Mouse (Mus musculus) spleen, adult 12 weeks (tissue): Measurements from ENCODE around the gene Cntn5.

Source experiments
- DNase-seq: peaks from one replicate; pipeline ENCODE4 v3.0.0; 2022; ENCODE audit warnings: low spot score

Cntn5 gene

DNA sequence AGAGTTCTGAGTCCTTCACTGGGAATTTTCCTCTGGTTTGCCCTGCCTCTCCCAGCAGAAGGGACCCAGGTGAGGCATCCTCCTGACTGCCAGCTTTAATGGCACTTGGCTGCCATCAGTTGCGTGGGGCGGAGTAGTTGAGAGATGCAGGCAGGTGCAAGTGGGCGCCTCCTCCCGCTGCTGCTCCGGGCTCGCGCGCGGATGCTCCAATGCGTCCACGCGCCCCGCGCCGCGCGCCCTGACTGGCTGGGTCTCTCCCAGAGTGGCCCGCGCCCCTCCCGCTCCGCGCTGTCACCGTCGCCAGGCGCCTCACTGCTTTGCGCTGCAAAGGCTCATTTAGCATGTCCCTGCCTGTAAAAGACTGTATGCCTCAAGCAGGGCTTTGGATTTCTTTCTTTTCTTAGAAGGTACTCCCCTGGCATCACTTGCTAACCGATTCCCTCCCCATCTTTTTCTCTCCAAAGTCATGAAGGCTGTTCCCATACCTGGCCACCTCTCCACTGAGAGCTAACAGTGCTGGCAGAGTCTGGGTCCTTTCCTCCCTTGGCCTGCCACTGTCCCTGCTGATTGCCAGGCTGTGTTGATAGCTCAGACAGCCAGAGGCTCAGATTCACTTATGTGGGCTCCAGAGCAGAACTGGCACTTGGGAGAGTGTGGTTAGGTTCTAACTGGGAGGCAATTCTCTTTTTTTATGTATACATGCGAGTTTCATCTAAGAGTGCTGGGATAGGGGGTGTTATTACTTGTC, at the start of gene Cntn5:
Gene Cntn5, minus strand, starts transcription at position 160 of the 748 bp plus-strand sequence.
- no peak for DNase-seq

DNA sequence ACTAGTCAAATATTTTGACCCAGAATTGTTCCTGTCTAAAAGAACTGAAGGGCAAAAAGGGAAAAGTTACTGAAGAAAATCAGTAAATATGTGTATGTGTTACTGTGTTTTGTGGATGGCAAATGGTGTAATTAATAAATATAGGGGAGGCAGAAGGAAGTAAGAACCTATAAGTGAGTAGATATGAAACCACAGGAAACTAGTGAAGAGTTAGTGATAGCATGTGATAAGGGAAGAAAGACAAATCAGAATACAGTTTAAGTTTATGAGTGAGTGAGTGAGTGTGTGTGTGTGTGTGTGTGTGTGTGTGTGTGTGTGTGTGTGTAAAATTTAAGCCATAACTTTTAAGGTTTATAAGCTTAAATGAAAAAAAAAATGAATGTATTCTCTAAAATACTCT, 45.9 kb upstream of the Cntn5 start:
- DNase-seq, result no peak

DNA sequence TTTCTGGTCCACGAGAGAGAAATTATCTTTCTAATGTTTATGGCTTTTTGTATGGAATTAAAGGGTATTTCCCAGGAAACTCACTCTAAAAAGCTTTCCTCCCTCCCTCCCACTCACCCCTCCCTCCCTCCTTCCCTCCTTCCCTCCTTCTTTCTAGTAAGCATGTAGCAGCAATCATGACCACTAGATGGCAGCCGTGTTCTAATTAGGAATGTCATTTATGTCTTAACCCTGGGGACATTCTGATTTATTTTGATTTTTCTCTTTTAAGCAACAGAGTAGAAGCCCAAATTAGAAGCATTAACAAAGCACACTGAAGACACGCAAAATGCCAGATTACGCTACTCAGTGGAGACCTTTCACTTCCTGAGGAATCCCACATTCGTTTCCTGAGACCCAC, 5.0 kb upstream of the Cntn5 start:
- DNase-seq, result no peak

DNA sequence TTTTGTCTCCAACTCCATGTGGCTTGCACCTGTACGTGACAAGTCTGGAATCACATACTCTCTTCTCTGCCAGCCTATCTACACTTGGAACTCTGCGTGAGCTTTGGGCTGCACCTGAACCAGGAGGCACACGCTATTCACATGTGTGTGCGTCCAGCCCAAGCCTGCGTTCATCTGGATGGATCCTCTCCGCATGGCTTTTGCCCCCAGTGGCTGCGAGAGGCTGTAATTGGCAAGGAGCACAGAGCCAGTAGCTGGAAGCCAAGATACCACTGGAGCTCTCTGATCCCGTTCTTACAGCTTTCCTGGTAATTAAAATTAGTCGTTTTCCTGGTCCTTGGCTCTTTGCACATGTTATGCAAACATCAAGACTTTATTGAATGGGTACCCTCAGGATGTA, 1.1 kb upstream of the Cntn5 start:
- DNase-seq, result no peak

DNA sequence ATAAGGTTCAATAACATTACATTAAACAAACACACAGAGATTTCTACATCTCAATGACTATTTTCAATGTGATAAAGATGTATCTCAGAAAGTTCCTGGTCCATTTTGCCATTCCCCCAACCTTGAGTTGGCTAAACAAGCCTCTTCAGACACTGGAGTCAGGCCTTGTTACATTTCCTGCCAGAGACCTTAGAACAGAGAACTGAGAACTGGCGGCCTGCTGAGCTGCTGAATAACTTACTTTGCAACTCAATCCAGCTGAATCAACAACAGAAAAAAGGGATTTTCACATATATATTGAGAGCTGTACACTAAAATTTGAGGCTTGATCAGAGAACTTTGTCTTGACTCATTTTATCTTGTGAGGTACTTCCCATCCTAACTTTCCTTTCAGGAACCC, 24.8 kb downstream of the Cntn5 start:
- no peak for DNase-seq

DNA sequence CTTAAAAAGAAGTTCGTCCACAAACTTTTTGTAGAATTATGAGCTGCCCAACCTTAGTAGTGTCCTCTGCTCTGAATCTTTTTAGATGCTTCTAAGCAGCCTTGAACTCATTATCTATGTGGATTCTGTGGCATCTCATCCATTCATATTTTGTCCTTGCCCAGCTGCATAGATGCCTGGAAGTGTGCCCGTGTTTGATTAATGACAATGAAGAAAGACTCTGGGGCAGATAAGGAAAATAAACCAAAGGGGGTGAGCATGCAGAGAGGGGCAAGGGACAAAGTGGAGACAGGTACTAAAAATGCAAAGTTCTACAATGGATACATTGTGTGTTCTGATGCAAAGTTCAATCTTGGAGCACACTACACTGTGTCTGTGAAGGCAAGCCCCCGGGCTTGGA, 30.7 kb downstream of the Cntn5 start:
- DNase-seq, result no peak

DNA sequence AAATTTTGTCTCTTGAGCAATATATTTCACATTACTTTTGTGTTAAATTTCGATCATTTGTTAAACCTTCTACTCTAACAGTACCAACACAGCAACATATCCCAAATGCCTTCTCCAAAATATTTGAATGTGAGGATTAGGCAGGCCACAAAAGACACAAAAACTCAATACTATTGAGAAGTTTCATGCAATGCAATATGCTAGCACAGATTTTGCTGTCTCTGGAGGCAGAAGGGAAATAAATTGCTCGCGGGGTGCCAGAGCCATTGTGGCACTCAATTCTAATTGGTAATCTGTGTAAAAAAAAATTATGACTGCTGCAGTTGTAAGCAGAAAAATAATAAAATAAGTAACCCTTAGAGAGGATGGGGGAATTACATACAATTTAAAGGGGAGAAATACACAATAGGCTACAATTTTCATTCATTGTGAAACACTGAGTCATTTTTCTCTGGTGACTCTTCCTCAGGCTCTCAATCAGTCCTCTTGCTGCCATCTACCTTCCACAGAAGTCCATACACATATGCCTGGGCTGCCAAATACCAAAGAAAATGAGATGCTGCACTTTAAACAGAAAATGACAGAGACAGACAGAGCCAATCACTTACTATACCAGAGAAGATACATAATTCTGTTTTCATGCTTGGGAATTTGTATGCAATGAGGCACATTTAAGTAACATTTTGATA, 48.2 kb downstream of the Cntn5 start:
- DNase-seq, result no peak

DNA sequence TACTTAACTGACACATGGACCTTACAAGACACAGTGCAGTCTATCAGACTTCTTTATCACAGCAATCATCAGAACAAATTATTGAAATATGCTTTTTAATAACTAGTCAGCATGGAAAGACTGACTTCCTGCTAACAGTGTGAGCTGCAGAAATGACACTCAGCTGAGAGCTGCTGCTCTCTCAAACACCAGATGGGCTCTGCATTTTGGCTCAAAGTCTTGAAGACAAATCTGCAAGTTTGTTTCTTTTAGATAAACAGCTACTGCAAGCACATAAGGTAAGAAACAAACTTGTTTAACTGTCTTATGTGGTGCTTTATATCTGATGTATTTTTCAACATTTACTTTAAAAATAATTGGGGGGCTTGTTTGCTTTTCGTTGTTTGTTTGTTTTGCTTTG, 87.9 kb downstream of the Cntn5 start:
- no peak for DNase-seq

DNA sequence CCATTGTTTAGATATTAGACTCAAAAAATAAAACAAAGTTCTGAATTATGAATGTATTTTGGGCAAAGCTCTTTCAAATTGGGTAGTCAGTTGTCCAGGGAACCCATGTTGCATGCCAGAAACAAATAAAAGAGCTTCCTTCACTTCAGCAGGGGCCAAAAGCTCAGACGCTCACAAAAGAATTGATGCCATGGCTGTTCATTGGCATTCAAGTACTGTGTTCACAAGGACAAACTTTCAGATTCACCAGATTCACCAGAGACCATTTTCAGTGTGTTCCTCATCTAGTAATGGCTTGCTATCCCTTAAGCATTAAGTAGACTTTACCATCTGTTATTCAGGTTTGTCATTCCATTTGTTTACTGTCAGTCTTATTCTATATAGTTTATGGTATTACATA, 107.4 kb downstream of the Cntn5 start:
- DNase-seq, result no peak

DNA sequence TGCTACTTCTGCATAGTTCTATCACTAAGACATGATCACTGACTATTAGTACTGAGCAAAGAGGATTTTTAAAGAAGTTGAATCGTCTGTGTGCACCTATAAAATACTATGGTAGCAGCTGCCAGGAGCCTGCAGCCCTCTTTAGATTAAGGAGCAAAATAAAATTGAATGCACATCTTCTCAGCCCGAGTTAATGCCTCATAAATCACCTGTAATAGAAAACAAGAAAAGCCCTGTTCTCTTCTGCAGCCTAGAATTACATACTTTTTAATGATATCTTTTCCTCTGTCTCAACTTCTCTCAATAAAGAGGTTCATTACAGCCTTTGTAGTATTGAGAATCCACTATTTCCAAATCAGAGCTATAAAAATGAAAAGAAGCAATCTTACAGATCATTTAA, 109.5 kb downstream of the Cntn5 start:
- DNase-seq, result no peak

DNA sequence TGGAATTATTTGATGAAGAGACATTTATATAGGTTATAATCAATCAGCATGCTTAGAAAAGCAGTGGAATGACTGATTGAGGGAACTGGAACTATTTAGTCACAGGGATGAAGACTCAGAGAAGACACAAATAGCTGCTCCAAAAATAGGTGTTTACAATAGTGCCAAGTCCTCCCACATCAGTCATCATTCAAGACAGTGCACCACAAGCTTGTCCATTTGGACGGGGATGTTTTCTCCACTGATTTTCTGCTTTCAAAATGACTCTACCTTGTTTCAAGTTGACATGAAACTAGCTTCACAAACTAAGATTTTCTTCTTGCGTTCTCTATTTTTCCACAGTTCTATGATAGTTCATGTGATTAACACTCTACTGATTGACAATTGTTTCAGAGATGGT, 172.7 kb downstream of the Cntn5 start:
- no peak for DNase-seq

DNA sequence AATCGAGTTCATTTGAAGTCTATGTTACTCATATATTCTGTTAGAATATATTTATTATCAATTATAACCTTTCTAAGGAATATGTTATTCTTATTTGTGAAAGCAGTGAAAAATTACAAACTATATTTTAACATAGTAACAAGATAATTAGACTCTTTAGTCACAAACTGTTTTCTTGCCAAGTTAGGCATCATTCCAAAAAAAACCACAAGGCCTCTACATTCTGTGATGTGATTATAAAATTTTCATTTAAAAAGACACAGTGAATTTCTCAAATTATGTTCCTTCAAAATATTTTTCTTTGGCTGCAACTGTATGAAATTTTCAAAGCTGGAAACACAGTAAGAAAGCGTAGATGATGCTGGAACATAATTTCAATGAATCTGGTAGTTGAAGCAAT, 180.4 kb downstream of the Cntn5 start:
- no peak for DNase-seq

DNA sequence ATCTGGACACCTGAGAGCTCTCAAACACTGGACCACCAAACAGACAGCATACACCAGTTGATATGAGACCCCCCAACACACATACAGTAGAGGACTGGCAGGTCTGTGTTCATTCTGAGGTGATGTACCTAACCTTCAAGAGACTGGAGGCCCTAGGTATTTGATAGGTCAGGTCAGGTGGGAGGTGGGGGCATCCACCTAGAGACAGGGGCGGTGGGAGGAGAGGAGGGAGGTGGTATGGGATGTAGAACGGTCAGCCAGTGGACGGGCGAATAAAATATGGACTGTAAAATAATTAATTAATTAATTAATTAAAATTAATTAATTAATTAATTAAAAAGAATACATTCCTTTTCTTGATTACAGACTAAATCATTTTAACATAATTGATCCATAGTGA, 182.5 kb downstream of the Cntn5 start:
- no peak for DNase-seq

DNA sequence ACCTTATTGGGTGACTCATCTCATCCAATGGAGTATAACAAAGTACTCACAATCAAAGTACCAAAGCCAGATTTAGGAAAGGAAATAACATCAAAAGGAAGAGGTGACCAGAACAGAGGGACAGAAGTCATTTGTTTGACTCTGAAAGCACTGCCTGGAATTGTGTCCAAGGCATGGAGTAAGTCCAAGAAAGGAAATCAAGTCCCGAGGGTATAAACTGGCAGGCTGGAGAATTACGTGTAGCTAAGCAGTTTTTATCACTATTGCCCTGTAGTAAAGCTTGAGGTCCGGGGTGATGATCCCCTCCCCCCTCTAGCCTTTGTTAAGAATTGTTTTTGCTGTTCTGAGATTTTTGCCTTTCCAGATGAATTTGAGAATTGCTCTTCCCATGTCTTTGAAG, 185.6 kb downstream of the Cntn5 start:
- no peak for DNase-seq

DNA sequence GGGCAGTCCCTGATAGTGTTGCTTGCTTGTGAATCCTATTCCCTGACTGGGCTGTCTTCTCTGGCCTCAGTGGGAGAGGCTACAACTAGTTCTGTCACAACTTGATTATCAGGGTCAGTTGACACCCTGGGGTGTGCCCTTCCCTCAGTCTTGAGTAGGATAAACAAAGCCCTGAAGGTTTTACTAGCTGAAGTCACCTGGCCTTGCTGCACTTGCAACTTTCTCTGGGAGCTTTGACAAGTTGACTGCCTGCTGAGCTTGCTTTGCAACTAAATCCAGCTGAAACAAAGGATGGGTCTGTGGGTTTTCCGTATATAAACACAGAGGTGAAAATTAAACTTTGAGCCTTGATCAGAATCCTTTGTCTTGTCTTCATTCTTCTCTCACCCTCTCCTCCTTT, 190.9 kb downstream of the Cntn5 start:
- no peak for DNase-seq

DNA sequence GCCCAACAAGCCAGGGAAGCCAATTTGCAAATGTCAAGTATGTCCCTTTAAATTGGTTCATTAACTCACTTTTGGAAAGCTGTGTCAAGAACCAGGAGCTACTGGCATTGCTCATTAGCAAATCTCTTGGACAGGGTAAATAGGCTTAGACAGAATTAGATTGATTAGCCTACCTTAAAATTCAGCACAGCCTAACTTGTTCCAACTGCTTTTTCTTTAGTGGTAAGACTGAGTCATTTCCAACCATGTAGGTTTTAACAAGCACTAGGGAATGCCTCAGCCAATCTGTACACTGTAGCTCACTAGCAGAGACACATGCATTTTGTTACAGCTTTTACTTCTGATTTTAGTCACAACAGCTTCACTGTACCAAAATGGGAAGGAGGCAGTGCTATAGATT, 222.9 kb downstream of the Cntn5 start:
- no peak for DNase-seq

DNA sequence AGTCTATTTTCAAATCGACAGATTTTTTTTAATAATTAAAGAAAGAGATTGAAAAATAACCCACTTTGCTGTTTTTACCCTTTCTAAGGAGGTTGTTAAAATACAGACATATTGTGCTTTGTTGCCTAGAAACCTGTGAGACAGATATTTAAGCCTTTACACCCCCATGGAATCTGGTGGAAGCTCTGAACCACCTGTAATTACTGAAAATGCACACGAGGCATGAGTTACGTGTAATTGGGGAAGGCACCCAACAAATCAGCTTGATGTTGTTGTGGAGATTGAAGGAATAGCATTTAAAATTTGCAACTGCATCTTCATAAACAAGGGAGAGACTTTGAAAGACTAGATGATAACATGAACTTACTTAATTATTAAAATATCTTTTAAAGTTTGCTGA, 223.4 kb downstream of the Cntn5 start:
- DNase-seq, result no peak

DNA sequence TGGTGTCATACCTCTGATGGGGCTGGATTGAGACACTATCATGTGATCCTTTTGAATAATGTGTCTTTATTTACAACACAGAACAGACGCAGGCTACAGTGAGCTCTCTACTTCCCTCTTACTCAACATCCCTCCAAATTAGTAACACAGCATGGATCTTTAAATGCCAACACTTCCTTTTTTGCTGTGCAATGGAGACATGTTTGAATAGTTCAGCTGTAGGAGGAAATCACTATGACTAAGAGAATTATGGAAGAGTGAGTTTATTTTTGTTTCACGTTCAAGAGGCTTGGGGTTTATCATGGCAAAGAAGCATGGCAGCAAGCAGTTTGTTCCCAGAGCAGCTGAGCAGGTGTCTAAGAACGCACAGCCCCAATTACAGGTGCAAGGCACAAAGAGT, 235.9 kb downstream of the Cntn5 start:
- DNase-seq, result no peak

DNA sequence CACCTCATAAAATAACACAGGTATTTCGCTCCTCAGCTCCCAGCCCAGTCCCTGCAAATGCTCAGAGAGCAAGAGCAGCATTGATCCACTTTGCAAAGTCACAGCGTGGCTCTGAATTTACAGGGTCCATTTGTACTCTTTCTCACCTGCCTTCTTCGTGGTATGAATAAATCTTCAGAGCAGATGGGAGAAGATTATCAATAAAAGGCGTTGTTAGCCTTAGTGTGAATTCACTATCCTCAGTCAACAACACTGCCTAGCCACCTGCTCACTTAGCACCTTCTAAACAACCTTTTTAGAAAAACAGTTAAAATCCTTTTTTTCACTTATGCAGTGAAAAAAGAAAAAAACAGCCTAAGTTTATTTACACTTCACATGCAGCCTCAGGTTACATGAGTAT, 237.1 kb downstream of the Cntn5 start:
- no peak for DNase-seq

DNA sequence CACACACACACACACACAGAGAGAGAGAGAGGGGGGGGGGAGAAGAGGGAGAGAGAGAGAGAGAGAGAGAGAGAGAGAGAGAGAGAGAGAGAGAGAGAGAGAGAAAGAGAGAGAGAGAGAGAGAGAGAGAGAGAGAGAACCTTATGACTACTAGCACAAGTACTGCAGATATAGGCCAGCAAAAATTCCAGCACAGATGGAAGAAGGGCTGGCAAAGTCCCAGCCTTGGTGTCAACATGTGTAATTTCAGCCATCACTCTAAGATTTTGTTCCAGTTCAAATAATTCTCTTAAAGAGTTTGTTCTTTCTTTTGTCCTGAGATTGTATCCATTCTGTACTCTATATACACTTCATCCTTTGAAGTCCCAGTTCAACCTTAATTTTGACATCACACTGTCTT, 238.8 kb downstream of the Cntn5 start:
- no peak for DNase-seq

DNA sequence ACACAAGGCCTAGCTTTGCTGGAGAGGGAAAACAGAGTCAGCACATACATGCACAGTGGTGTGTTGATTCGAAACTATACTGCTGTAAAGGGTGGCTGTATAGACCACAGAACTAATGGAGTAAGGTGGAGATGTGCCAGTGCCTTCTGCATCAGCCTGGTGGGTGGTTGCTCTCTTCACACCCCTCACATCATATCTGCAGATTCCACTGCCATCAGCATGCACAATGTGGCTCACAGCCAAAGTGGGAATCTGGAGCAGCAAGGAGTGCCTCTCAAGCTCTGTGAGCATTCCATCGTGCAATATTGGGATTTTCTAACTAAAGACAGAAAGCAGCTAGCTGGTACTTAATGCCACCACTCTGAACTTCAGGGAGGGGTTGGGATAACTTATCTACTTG, 241.5 kb downstream of the Cntn5 start:
- DNase-seq, result no peak

DNA sequence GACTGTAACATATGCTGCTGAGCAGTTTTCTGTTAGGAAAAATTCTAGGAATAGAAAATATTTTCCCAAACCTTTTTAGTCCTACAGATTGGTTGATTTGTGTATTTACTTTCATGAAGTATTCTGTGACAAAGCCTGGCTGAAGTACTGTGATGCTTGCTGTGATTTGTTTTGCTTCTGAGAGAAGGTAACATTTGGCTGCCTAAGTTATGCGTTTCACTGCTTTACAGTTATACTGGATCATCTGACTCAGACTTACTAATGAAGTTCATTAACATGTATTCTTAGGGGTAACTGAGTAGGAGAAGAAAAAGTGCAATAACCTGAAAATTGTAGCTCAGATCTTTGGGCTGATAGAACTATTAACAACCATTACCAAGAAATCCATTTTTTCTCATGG, 245.1 kb downstream of the Cntn5 start:
- no peak for DNase-seq

DNA sequence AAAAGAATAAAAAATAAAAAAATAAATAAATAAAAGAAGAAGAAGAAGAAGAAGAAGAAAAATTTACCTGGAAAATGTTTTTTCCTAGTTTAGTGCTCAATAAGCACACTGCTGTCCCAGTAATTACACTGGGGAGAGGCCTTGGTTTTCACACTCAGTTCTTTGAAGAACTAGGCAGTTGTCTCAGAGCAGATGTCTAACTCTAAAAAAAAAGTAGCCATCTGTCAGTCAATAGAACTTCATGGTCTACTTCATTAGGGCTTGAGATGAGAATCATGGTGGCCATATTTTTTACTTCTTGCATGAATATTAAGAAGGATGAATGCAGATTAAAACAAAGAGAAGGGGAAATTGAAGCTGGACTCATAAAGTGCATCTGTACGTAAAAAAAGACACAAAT, 246.5 kb downstream of the Cntn5 start:
- no peak for DNase-seq

DNA sequence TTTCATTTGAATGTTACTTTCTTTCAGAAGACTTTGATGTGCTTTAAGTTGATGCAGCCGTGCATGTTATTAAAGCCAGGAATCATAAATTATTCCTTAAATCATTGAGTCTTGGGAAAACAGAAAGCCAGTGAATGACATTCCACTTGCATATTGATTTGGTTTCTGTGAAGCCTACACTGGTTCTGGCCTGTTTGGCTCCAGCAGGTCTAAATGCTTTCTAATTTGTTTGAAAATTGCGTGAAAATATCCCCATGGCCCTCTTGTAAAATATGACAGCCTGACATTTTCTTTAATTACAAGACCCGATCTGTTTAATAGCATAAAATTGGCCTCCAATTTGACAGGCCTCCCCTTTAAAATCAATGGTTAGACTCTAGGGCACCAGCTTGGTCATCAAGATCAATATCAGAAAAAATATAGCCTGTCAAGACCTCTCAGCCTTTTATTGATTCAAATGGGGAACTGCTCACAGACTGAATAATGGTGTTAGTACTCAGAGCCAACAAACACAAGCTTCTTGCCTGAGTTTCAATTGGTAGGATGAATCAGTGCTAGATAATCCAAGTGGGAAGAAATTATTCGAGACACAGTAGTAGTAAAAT, 247.3 kb downstream of the Cntn5 start:
- no peak for DNase-seq
